Mouse (Mus musculus) hindbrain, embryonic 11.5 days (tissue): ENCODE data around the gene Myd88. TPM values are rescaled to one million over a fixed set of nuclear protein-coding genes. Genes with fewer than 3 reads are reported as not detected.

Source experiments
- ATAC-seq: fragments of 200-750 bp; cut with Nextera tagmentation; 2 replicates; pipeline ENCODE4 v1.8.0; 2017; ENCODE audit warnings: mild to moderate bottlenecking, moderate TSS enrichment, moderate library complexity; ENCODE audit not compliant: low FRiP score
- DNase-seq: peaks from one replicate; pipeline ENCODE4 v3.0.0-alpha.2; 2015; ENCODE audit warnings: low spot score
- H3K27ac ChIP-seq: fragments of 300-500 bp; sonication (generic); 2 replicates; pipeline ENCODE4 v1.5.1; 2014; ENCODE audit warnings: mild to moderate bottlenecking, low read depth, low read length
- H3K27me3 ChIP-seq: fragments of 300-500 bp; sonication (generic); 2 replicates; pipeline ENCODE4 v1.6.1; 2014; ENCODE audit warnings: mild to moderate bottlenecking, low read length, moderate library complexity, mixed read lengths; ENCODE audit not compliant: control insufficient read depth, insufficient read depth
- H3K36me3 ChIP-seq: fragments of 300-500 bp; sonication (generic); 2 replicates; pipeline ENCODE4 v1.6.1; 2014; ENCODE audit warnings: mild to moderate bottlenecking, low read length, moderate library complexity, mixed read lengths; ENCODE audit not compliant: control insufficient read depth, insufficient read depth
- H3K4me1 ChIP-seq: fragments of 300-500 bp; sonication (generic); replicated peaks from 2 replicates; pipeline ENCODE4 v1.6.1; 2014; ENCODE audit warnings: low read length, mixed read lengths; ENCODE audit not compliant: control insufficient read depth, insufficient read depth
- H3K4me2 ChIP-seq: fragments of 300-500 bp; sonication (generic); replicated peaks from 2 replicates; pipeline ENCODE4 v1.6.1; 2014; ENCODE audit warnings: mild to moderate bottlenecking, low read depth, low read length
- H3K4me3 ChIP-seq: fragments of 300-500 bp; sonication (generic); 2 replicates; pipeline ENCODE4 v1.5.1; 2014; ENCODE audit warnings: low read depth, low read length
- H3K9ac ChIP-seq: fragments of 300-500 bp; sonication (generic); 2 replicates; pipeline ENCODE4 v1.6.1; 2014; ENCODE audit warnings: low read depth, low read length
- H3K9me3 ChIP-seq: fragments of 300-500 bp; sonication (generic); 2 replicates; pipeline ENCODE4 v1.6.1; 2016; ENCODE audit warnings: low read length; ENCODE audit not compliant: control insufficient read depth
- WGBS: fragments of 180-500 bp; shearing (Covaris S2); extraction: QIAGEN DNeasy Blood & Tissue Kit; methylation state at CpG from one replicate; pipeline ENCODE4 v1.1.7; 2014; 5-methylcytosine and 5-hydroxymethylcytosine counted together
- polyA plus RNA-seq: library from polyadenylated mRNA; unstranded; fragments of >200 nt; fragmentation: Nextera tagmentation; extraction: Ambion mirVana; gene quantifications from 2 replicates; pipeline ENCODE4 v1.2.1, GENCODE M21; 2014

Gene Myd88
- polyA plus RNA-seq, 1 experiment from 2014 or later, result 5.7 TPM

DNA sequence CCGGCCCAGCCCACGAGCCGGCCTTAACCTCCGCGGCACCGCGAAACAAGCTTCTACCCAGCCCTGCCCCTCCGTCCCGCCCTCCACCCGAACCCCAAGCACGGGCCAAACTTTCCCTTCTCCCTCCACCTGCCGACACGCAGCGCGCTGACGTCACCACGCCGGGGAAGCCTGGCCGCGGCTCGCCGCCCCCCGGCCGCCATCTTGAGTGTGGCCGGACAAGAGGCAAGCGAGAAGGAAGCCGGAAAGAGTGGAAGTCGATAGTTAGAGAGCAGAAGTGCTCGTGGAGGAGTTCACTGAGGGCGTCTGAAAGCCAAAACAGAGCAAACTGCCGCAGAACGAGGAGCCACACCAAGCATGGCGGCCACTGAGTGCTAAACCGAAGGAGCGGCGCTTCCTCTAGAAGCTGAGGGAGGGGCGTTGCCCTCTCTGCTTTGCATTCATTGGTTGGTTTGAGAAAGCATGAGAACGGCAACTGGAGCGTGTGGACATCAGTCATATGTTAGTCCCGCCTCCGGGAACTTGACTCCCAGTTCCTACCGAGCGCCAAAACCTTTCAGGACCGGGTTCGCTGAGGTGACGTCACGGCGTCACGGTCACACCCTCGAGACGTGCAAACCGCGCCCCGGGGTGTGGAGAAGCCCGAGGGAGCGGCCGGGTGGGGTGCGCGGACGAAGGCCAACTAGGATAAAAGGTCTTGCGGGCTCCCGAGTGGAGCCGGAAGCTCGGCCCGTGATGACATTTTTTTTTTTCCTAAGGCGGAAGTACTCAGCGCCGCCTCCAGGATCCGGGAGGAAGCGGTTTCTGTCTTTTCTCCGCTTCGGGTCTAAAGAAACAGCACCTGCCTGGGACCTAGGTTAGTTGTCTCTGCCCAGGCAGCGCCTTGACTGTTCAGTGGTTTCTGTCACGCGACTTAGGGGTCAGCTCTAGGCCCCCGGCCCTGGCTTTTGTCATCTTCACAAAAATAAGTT lies 18.6 kb downstream of the Myd88 start, which contains the start of gene Oxsr1:
Oxsr1 (minus strand) TSS at position 139 of the 971 bp plus-strand sequence.
- DNase-seq (peak; percentile 96), ATAC-seq (peak; percentile 98)
- H3K4me3 ChIP-seq, result peak within 1 kb of the TSS; percentile 93
- H3K9me3 ChIP-seq, result no peaks in the 10 kb centered on the region
- peak within 1 kb of the TSS; percentile 96 for H3K4me2 ChIP-seq
- no peaks in the 10 kb centered on the region for H3K27me3 ChIP-seq
- WGBS, result under 1% methylated on average over 75 of the region's 76 CpGs
- H3K36me3 ChIP-seq, result no peaks in the 10 kb centered on the region
- peak within 1 kb of the TSS; percentile 87 for H3K9ac ChIP-seq
- H3K4me1 ChIP-seq, result no peaks in the 10 kb centered on the region; the same call in 1 of the 2 replicates
- peak within 1 kb of the TSS; percentile 76 for H3K27ac ChIP-seq

- DNase-seq (no peak), ATAC-seq (peak; percentile 48)
- H3K4me1 ChIP-seq, result no peaks in the 10 kb centered on the region; the same call in 1 of the 2 replicates
- H3K27ac ChIP-seq, result peak overlapping the region; percentile 76
- H3K9ac ChIP-seq, result peak overlapping the region; percentile 87
- no peaks in the 10 kb centered on the region for H3K9me3 ChIP-seq
- no peaks in the 10 kb centered on the region for H3K36me3 ChIP-seq
- H3K4me3 ChIP-seq, result peak overlapping the region; percentile 93
- under 1% methylated on average over 58 of the region's 59 CpGs for WGBS
- no peaks in the 10 kb centered on the region for H3K27me3 ChIP-seq
- H3K4me2 ChIP-seq, result peak overlapping the region; percentile 96
Observed at GRCm38 (mm10) chr9:119321392-119322229, 19.6 kb downstream of the Myd88 start.

DNA sequence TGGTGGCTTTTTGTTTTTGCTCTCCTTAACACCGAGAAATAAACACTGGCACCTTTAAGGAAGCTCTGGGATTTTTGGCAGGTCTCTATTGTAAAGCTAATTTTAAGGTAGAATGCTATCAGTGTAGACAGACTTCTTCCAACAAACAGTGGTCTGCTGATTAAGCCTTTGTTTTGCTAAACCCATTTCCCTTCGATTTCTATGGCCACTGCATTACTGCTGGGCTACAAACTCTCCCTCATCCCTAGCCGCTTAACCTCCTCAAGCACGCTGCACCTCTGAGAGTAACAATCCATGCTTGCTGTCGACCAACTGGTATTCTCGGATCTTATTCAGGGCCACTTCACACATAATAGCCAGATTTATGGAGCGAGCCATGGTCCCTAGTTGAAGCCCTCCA lies 20.3 kb downstream of the Myd88 start:
- Histone ChIP-seq H3K4me1 (no peaks in the 10 kb centered on the region; the same call in 1 of the 2 replicates), H3K36me3 (no peaks in the 10 kb centered on the region), H3K27ac (no peak overlapping the region), H3K27me3 (no peaks in the 10 kb centered on the region), H3K4me3 (peak overlapping the region; percentile 93), H3K9ac (peak overlapping the region; percentile 87), H3K9me3 (no peaks in the 10 kb centered on the region), H3K4me2 (peak overlapping the region; percentile 96)
- no peak for ATAC-seq
- WGBS, result 13% methylated on average over 7 of the region's 7 CpGs
- DNase-seq, result peak; percentile 14

DNA sequence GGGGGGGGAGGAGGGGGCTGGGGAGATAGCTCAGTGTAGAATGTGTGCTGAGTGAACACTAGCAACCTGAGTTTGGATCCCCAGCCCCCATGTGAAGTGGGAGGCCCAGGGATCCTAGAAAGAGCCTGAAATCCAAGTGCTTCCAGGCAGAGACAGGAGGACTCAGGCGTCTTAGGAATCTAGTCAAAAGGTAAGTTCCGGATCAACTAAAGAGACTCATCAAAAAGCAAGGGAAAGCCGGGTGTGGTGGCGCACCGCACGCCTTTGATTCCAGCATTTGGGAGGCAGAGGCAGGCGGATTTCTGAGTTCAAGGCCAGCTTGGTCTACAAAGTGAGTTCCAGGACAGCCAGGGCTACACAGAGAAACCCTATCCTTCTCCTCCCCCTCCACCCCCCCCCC lies 20.8 kb downstream of the Myd88 start:
- H3K4me3 ChIP-seq, result peak overlapping the region; percentile 93; the same call in 1 of the 2 replicates
- WGBS, result 86% methylated on average over 7 of the region's 7 CpGs
- H3K36me3 ChIP-seq, result no peaks in the 10 kb centered on the region

GRCm38 (mm10) chr9:119318891-119319290 lies 22.3 kb downstream of the Myd88 start:
- no peak overlapping the region for H3K27ac ChIP-seq
- DNase-seq (no peak), ATAC-seq (no peak)
- no peaks in the 10 kb centered on the region for H3K27me3 ChIP-seq
- 96% methylated on average over 1 of the region's 1 CpGs for WGBS
- no peaks in the 10 kb centered on the region for H3K36me3 ChIP-seq
- H3K4me2 ChIP-seq, result no peak overlapping the region
- H3K4me3 ChIP-seq, result no peak overlapping the region
- H3K9me3 ChIP-seq, result no peaks in the 10 kb centered on the region
- no peaks in the 10 kb centered on the region; the same call in 1 of the 2 replicates for H3K4me1 ChIP-seq
- no peak overlapping the region for H3K9ac ChIP-seq

More for the DNA sequence above, 20.8 kb downstream of the Myd88 start:
- H3K27me3 ChIP-seq, result no peaks in the 10 kb centered on the region
- DNase-seq, result no peak
- H3K27ac ChIP-seq, result no peak overlapping the region
- H3K4me1 ChIP-seq, result no peaks in the 10 kb centered on the region; the same call in 1 of the 2 replicates
- no peaks in the 10 kb centered on the region for H3K9me3 ChIP-seq
- H3K9ac ChIP-seq, result no peak overlapping the region
- no peak overlapping the region for H3K4me2 ChIP-seq
- ATAC-seq, result no peak

- no peaks in the 10 kb centered on the region for H3K27me3 ChIP-seq
- H3K27ac ChIP-seq, result no peak overlapping the region
- no peaks in the 10 kb centered on the region for H3K4me1 ChIP-seq
- DNase-seq (no peak), ATAC-seq (no peak)
- WGBS, result 90% methylated on average over 10 of the region's 10 CpGs
- H3K9me3 ChIP-seq, result no peaks in the 10 kb centered on the region
- H3K9ac ChIP-seq, result no peak overlapping the region
- H3K4me3 ChIP-seq, result no peak overlapping the region
- no peaks in the 10 kb centered on the region for H3K36me3 ChIP-seq
- H3K4me2 ChIP-seq, result no peak overlapping the region
Observed at GRCm38 (mm10) chr9:119313096-119313495, 28.1 kb downstream of the Myd88 start.

DNA sequence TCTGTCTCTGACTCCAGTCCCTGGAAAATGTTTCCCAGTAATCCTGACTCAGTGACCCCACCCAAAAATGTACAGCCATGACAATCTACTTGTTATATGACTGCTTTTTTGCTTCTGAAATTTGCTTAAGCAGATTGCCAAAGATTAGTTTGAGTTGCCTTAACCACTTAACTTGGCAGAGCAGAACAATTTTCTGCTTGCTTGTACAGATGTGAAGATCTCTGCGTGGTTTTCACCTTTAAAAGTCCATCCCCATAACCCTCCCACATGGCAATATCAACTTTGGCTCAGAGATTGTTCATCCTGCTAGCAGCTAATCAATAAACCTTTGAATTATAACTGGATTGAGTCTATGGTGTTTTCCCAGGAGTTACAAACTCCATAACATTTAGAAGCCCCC lies 32.1 kb downstream of the Myd88 start:
- no peak overlapping the region for H3K4me3 ChIP-seq
- H3K4me2 ChIP-seq, result no peak overlapping the region
- ATAC-seq, result no peak
- H3K27ac ChIP-seq, result no peak overlapping the region
- no peak overlapping the region for H3K9ac ChIP-seq
- WGBS, result 92% methylated on average over 1 of the region's 1 CpGs
- no peaks in the 10 kb centered on the region for H3K9me3 ChIP-seq
- H3K36me3 ChIP-seq, result no peaks in the 10 kb centered on the region
- DNase-seq, result no peak
- H3K27me3 ChIP-seq, result no peaks in the 10 kb centered on the region
- no peaks in the 10 kb centered on the region for H3K4me1 ChIP-seq

DNA sequence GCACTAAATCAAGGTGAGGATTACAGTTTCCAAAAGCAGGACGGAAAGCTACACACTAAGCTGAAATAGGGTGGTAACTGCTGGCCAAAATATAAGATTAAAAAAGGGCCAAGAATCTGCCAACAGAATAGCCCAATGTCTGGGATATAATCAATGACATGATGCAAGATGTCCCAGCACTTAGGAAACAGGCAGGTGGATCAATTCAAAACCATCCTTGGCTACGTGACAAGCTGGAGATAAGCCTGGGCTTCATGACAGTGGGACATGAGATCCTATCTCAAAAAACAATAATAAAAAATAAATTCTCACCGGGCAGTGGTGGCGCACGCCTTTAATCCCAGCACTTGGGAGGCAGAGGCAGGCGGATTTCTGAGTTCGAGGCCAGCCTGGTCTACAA lies 35.3 kb downstream of the Myd88 start:
- WGBS, result 91% methylated on average over 7 of the region's 7 CpGs
- Histone ChIP-seq H3K4me3 (no peak overlapping the region), H3K27ac (no peak overlapping the region), H3K27me3 (no peaks in the 10 kb centered on the region), H3K9ac (no peak overlapping the region), H3K9me3 (no peaks in the 10 kb centered on the region), H3K36me3 (0 out of 2 replicates have a peak, but pooled peaks cover 2% of the 10 kb centered on the region), H3K4me2 (no peak overlapping the region), H3K4me1 (no peaks in the 10 kb centered on the region)
- no peak for ATAC-seq
- no peak for DNase-seq
